Mouse (Mus musculus): ENCODE data around the gene Rnf217.

Gene Rnf217

GRCm38 (mm10) chr10:31553302-31553701 is 55.7 kb downstream of the Rnf217 start:
- DNase-seq (ENCODE audit: low spot score in 2 of 2), result no peak

- DNase-seq (ENCODE audit: low spot score in 2 of 2), result no peak
Measured at GRCm38 (mm10) chr10:31551850-31552249, 57.1 kb downstream of the Rnf217 start.

DNA sequence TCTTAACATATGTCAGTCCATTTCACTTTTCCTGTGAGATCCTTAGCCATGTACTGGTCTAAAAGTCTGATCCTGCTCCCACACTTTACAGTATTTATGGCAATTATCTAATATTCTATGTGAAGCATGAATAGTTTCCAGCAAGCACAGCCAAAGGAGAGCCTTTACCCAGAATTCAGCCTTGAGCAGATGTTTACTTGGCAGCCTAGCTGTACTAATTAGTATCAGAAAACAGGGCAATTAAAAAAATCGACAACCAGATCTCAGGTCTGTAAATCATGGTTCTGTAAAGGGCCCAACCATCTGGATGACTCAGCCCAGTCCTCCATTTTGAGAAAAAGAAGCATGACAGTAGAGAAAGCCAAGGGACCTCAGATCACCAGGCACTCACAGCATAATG is 57.6 kb downstream of the Rnf217 start:
- no peak for DNase-seq (ENCODE audit: low spot score in 2 of 2)

GRCm38 (mm10) chr10:31547156-31547555 is 61.8 kb downstream of the Rnf217 start:
- DNase-seq (ENCODE audit: low spot score in 2 of 2), result no peak

DNA sequence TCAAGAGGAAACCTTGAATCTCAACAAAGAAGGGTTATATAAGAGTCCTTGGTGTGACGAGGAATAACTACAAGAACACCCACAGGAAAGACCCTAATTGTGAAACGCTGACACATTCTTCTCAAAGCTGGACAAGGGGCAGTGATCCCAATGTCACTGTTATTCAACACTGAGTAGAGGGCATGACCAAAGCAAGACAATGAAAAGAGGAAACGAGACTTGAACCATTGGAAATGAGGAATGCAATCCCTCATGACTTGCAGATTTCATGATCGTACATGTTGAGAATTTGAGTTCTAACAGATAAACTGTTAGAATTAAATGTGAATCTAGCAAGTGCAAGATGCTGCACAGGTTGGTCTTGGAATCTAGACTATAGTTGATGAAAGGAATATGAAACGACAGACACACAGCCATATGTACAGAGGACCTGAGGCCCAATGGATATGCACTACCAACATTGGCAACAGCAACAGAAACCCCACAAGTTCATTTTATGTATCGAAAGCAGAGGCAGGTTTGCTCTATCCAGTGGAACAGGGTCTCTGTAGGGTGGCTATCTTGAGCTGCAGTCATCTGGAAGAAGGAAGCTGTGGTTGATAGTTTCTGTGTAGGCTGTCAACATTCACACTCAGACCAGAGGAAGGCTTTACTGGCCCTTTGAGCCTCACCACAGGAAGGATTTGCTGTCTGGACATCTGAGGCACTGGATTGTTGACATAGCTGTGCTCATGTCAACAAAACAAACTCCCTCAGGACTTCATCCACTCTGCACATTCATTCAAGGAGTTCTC is 64.6 kb downstream of the Rnf217 start:
- DNase-seq (ENCODE audit: low spot score in 2 of 2), result no peak

DNA sequence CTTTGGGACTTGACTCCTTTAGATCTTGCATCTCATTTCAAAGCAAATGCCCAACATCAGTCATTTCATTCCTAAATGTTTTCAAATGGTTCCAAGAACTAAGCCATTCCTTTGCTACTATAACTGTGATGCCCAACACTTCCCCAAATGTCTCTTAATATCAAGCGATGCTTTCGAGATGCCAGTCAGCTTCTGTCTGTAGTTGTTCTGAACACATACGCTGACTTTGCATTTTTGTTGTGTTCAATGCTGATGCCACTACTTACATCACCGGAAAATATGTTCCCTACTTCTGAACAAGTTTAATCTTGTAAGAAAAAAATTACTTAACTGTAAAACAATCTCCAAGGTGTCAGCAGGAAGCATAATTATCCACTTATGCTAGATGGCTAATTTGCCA is 68.5 kb downstream of the Rnf217 start:
- DNase-seq (ENCODE audit: low spot score in 2 of 2), result no peak

DNA sequence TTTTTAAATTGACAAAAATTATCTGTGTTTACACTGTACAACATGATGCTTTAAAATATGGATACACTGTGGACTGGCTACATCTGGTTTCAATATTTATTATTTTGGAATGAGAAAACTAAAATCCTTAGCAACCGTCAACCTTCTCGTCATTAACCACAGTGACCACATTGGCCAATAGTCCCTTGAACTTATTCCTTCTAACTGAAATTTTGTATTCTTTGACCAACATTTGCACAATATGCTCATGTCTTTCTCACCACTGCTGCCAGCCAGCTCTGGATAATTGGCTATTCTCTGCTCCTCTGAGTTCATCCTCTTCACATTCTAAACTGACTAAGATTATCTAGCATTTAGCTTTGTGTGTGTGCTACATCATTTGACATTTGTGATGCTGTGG is 69.6 kb downstream of the Rnf217 start:
- no peak for DNase-seq (ENCODE audit: low spot score in 2 of 2)

DNA sequence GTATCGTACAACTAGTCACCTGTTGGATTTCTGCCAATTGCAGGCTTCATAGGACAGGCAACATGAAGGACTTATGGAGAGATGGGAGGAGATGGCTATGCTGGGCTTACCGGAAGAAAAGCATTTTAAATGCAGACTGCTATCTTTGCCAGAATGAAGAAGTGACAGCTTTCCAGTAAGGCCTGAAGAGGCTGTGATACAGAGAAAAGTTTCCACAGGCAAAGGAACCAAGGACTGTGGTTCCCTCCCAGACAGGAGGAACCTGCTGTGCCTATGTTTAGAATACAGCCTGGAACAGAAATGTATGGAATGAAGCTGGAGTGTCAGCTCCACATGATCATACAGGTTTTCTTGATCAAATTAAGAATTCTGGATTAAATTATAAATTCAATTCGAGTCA is 70.3 kb downstream of the Rnf217 start:
- no peak for DNase-seq (ENCODE audit: low spot score in 2 of 2)

- DNase-seq (ENCODE audit: low spot score in 2 of 2), result no peak
Measured at GRCm38 (mm10) chr10:31538243-31538642, 70.7 kb downstream of the Rnf217 start.

GRCm38 (mm10) chr10:31537213-31537612 is 71.8 kb downstream of the Rnf217 start:
- DNase-seq (ENCODE audit: low spot score in 2 of 2), result no peak

DNA sequence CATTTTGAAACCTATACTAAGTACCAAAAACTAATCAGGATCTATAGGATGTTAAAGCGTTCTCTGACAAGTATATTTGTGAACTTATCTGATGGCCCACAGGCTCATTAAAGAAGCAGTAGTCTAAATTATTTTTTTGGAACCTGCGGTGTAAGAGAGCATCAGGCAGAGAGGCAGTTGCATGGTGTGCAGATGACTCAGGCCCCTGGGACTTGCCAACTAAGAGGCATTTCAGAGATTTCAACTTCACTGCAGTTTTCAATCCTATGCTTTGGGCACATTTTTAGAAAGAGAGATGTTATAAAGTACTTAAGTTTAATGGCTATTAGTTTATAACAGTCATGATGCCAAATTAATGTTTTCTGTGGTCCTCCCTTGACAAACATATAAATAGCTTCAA is 73.9 kb downstream of the Rnf217 start:
- no peak for DNase-seq (ENCODE audit: low spot score in 2 of 2)

DNA sequence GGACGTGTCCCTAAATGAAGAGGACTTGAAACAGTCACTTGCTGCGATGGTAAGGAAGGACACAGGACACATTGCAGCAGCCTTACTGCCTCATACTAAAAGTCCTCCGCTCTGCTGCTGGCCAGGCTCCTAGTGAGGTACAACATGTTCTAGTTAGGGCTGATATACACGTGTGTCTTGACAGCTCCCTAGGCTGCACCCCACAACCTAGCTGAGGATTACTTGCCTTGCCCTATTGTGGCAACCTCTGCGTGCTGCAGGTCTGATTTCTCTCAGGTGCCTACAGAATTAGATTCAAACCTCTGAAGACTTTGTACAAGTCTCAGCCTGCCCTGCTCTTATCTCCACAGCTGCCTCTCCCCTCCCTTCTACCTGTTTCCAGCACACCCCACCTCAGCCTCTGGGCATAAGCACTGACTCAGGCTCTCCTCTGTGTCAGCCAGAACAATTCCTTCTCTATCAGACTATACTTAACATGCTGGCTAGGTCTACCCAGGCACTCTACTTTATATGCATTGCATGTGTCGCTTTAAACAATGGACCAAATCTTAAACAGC is 75.6 kb downstream of the Rnf217 start:
- DNase-seq (ENCODE audit: low spot score in 2 of 2), result no peak

DNA sequence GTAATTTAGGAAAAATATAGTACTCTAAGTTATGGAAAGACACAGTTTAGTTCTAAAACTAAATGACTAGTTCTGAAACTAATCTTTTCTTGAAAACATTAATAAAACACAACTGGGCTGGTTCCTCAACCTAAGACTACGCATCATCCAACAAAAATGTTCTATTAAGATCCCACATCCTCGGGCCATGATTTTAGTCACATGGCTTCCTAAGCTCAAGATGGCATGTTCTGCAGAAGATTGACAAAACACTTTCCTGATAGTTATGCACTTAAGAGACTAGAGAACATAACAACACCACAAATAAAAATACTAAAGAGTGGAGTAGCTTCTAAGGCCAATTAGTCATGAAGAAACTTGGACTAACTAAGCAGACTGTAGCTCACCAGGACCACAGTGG is 76.2 kb downstream of the Rnf217 start:
- no peak for DNase-seq (ENCODE audit: low spot score in 2 of 2)

GRCm38 (mm10) chr10:31528297-31528984 is 80.5 kb downstream of the Rnf217 start:
- DNase-seq (ENCODE audit: low spot score in 2 of 2), result no peak

DNA sequence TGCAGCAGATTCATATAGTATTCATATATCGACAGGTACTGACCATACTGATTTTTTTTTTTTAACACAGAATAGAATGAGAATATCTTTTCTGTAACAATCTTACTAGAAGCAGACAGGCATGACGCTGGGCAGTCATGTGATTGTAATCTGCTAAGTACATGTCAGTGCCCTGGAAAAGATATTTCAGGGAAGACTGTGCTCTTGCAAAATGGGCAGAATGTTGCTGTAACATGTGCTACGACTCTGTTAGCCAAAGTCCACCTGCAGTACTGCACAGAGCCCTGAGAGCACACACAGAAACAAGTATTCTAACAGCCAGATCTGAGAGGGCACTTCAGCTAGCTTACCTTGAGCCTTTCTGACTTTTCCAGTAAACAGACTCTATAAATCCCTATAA is 83.3 kb downstream of the Rnf217 start:
- DNase-seq (ENCODE audit: low spot score in 2 of 2), result no peak

- DNase-seq (ENCODE audit: low spot score in 2 of 2), result peak; percentile 4 to 18
Measured at GRCm38 (mm10) chr10:31519420-31519819, 89.6 kb downstream of the Rnf217 start.

GRCm38 (mm10) chr10:31518210-31518609 is 90.8 kb downstream of the Rnf217 start:
- no peak for DNase-seq (ENCODE audit: low spot score in 2 of 2)

DNA sequence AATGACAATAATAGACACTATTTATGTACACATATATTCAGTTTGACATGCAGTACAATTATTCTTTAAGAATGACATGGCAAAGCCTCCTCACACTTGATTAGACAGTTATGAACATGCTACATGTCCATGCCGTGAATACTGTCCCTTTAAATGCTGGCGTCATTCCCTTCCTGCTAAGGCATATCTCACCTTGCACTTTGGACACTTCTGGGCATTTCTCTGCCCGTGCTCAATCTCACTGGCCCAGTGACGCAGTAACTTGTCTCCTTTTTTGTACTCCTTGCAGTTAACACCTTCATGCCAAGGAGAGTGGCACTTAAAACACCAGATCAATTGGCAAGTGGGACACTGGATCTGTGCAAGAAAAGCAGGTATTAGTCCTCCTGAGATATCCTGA is 91.8 kb downstream of the Rnf217 start:
- no peak for DNase-seq (ENCODE audit: low spot score in 2 of 2)

GRCm38 (mm10) chr10:31515897-31516296 is 93.1 kb downstream of the Rnf217 start:
- DNase-seq (ENCODE audit: low spot score in 2 of 2), result no peak

GRCm38 (mm10) chr10:31504134-31504551 is 104.8 kb downstream of the Rnf217 start:
- DNase-seq (ENCODE audit: low spot score in 2 of 2), result no peak

GRCm38 (mm10) chr10:31503542-31504133 is 105.3 kb downstream of the Rnf217 start:
- DNase-seq (ENCODE audit: low spot score in 2 of 2), result no peak

GRCm38 (mm10) chr10:31501644-31502043 is 107.3 kb downstream of the Rnf217 start:
- DNase-seq (ENCODE audit: low spot score in 2 of 2), result no peak

GRCm38 (mm10) chr10:31496931-31497330 is 112.1 kb downstream of the Rnf217 start:
- no peak for DNase-seq (ENCODE audit: low spot score in 2 of 2)
